ENCODE assay signal across 49 mouse cellular contexts in the genomic region with DNA sequence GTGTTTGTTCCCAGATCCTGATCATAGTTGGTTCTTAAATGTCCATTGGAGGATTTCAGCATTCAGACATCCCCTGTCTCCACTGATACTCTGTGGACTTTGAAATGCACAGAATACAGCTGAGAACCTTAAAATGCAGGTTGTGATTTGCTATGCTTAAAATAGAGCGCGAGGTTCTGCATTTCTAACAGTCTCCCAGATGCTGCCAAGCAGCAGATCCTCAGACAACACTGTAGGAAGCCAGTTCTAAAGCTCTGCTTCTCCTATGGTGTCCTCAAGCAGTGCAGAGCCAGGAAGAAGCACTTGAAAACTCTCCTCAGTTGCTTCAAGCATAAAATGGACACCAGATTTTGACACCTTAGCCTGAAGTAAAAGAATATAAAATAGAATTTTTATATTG. TPM values are rescaled to one million over a fixed set of nuclear protein-coding genes. Genes with fewer than 3 reads are reported as not detected.
"Had no signal": no experiment of that assay in that cellular context is flagged by ENCODE, and none has a peak within 500 bp of the region (broad histone marks: within the 10 kb centered on the region; RNA-seq: fewer than 3 reads in every experiment).

No protein-coding gene starts in this region.

- H3K9me3 ChIP-seq: heart, embryonic 13.5 days; heart, embryonic 15.5 days; hindbrain, embryonic 10.5 days; hindbrain, embryonic 12.5 days; hindbrain, embryonic 13.5 days; hindbrain, embryonic 15.5 days; intestine, embryonic 15.5 days; kidney, embryonic 15.5 days had no signal

- H3K27ac ChIP-seq: heart, embryonic 13.5 days; heart, embryonic 15.5 days; hindbrain, embryonic 10.5 days; hindbrain, embryonic 12.5 days; hindbrain, embryonic 13.5 days; hindbrain, embryonic 14.5 days; hindbrain, embryonic 15.5 days; hindbrain, postnatal 0 days; intestine, embryonic 15.5 days; kidney, embryonic 15.5 days; kidney, postnatal 0 days; layer of hippocampus, adult 2 months; left cerebral cortex, adult 2 months had no signal

- DNase-seq: heart, postnatal 10 days; heart, postnatal 14 days; heart, postnatal 36 days; heart, postnatal 4 days; kidney, adult 11 months; kidney, adult 18-20 months; kidney, adult 2 months; kidney, adult 8-10 months; kidney, adult 9 months; kidney, postnatal 10 days; kidney, postnatal 14 days; kidney, postnatal 25 days; kidney, postnatal 36 days; kidney, postnatal 4 days; layer of hippocampus, adult 9-11 months; layer of hippocampus, postnatal 36 days had no signal

- H3K4me2 ChIP-seq: heart, embryonic 11.5 days; heart, embryonic 12.5 days; heart, embryonic 13.5 days; heart, embryonic 15.5 days; hindbrain, embryonic 12.5 days; hindbrain, embryonic 13.5 days; hindbrain, embryonic 14.5 days; hindbrain, embryonic 15.5 days; intestine, embryonic 15.5 days; kidney, embryonic 15.5 days had no signal

- H3K4me3 ChIP-seq: heart, embryonic 12.5 days; heart, embryonic 13.5 days; heart, embryonic 15.5 days; hindbrain, embryonic 10.5 days; hindbrain, embryonic 12.5 days; hindbrain, embryonic 13.5 days; hindbrain, embryonic 15.5 days; intestine, embryonic 15.5 days; kidney, embryonic 15.5 days; layer of hippocampus, adult 2 months; left cerebral cortex, adult 2 months had no signal

- H3K4me1 ChIP-seq: heart, embryonic 12.5 days; heart, embryonic 13.5 days; heart, embryonic 15.5 days; hindbrain, embryonic 10.5 days; hindbrain, embryonic 12.5 days; hindbrain, embryonic 13.5 days; hindbrain, embryonic 15.5 days; intestine, embryonic 15.5 days; kidney, embryonic 15.5 days had no signal

- H3K9ac ChIP-seq: heart, embryonic 12.5 days; heart, embryonic 13.5 days; heart, embryonic 15.5 days; hindbrain, embryonic 12.5 days; hindbrain, embryonic 13.5 days; hindbrain, embryonic 14.5 days; hindbrain, embryonic 15.5 days; intestine, embryonic 15.5 days; kidney, embryonic 15.5 days had no signal

- H3K27me3 ChIP-seq: heart, embryonic 12.5 days; heart, embryonic 13.5 days; heart, embryonic 15.5 days; hindbrain, embryonic 12.5 days; hindbrain, embryonic 13.5 days; hindbrain, embryonic 15.5 days; intestine, embryonic 15.5 days; kidney, embryonic 15.5 days had no signal

- ATAC-seq: hindbrain, embryonic 16.5 days; hindbrain, postnatal 0 days; inflammation-experienced regulatory T-cells, adult 6 months; intestine, embryonic 15.5 days; intestine, embryonic 16.5 days; intestine, postnatal 0 days had no signal

- H3K36me3 ChIP-seq: heart, embryonic 12.5 days; heart, embryonic 13.5 days; heart, embryonic 15.5 days; hindbrain, embryonic 10.5 days; hindbrain, embryonic 12.5 days; hindbrain, embryonic 13.5 days; hindbrain, embryonic 15.5 days; intestine, embryonic 15.5 days; kidney, embryonic 15.5 days had no signal

RNA-seq across cellular contexts. Expression of a gene that starts 48.1 kb away (rescaled TPM):
- total RNA-seq: heart, postnatal 4 days; hematopoietic stem cell, adult 5-6 weeks; hindbrain, postnatal 0 days; layer of hippocampus, adult 18-20 months; layer of hippocampus, adult 2 months; layer of hippocampus, adult 8-10 months; layer of hippocampus, postnatal 10 days; layer of hippocampus, postnatal 14 days; layer of hippocampus, postnatal 25 days; layer of hippocampus, postnatal 36 days; left cerebral cortex, adult 2 months had no signal
- polyA plus RNA-seq: heart, embryonic 11.5 days; heart, embryonic 12.5 days; heart, embryonic 13.5 days; heart, embryonic 14.5 days; heart, embryonic 16.5 days; heart, postnatal 0 days; hindbrain, embryonic 10.5 days; hindbrain, embryonic 11.5 days; hindbrain, embryonic 12.5 days; hindbrain, embryonic 13.5 days; hindbrain, embryonic 14.5 days; hindbrain, embryonic 15.5 days; hindbrain, embryonic 16.5 days; hindbrain, postnatal 0 days; inflammation-experienced regulatory T-cells, adult 6 months; intestine, embryonic 14.5 days; intestine, embryonic 15.5 days; intestine, embryonic 16.5 days; intestine, postnatal 0 days; kidney, adult 2 months; kidney, embryonic 14.5 days; kidney, embryonic 15.5 days; kidney, embryonic 16.5 days; kidney, postnatal 0 days; large intestine, adult 2 months had no signal
